Mouse (Mus musculus) liver, adult 2 months (tissue): ENCODE results near the gene Hbb-bt. TPM values are rescaled to one million over a fixed set of nuclear protein-coding genes. Genes with fewer than 3 reads are reported as not detected.
A peak's percentile ranks its signal among the peaks of the same experiment; 100 is the strongest.

Source experiments
- DNase-seq: peaks from one replicate; pipeline ENCODE4 v3.0.0-alpha.2; 2011; ENCODE audit warnings: low read depth, low spot score; ENCODE audit errors: extremely low read depth
- H3K27ac ChIP-seq: fragments of 200-500 bp; replicated peaks from 2 replicates; pipeline ENCODE4 v1.5.1; 2012; ENCODE audit warnings: low read depth, mild to moderate bottlenecking, control low read depth, inconsistent platforms, low read length; ENCODE audit not compliant: insufficient read depth
- H3K27me3 ChIP-seq: fragments of 200-500 bp; 2 replicates; pipeline ENCODE4 v1.6.1; 2012; ENCODE audit warnings: mild to moderate bottlenecking, moderate library complexity, low read length, inconsistent platforms; ENCODE audit not compliant: control insufficient read depth, insufficient read depth
- H3K36me3 ChIP-seq: fragments of 200-500 bp; 2 replicates; pipeline ENCODE4 v1.6.1; 2012; ENCODE audit warnings: low read length, inconsistent platforms; ENCODE audit not compliant: control insufficient read depth, insufficient read depth
- H3K4me1 ChIP-seq: fragments of 200-500 bp; 2 replicates; pipeline ENCODE4 v1.6.1; 2011; ENCODE audit warnings: low read length; ENCODE audit not compliant: control insufficient read depth, insufficient read depth
- H3K4me3 ChIP-seq: fragments of 200-500 bp; 2 replicates; pipeline ENCODE4 v1.5.1; 2011; ENCODE audit warnings: low read depth, mild to moderate bottlenecking, control low read depth, low read length, moderate library complexity; ENCODE audit not compliant: insufficient read depth
- H3K79me2 ChIP-seq: fragments of 200-500 bp; 2 replicates; pipeline ENCODE4 v1.6.1; 2012; ENCODE audit warnings: inconsistent platforms, mild to moderate bottlenecking, low read length, moderate library complexity; ENCODE audit not compliant: control insufficient read depth, insufficient read depth
- H3K9ac ChIP-seq: fragments of 200-500 bp; 2 replicates; pipeline ENCODE4 v1.6.1; 2012; ENCODE audit warnings: low read depth, mild to moderate bottlenecking, control low read depth, inconsistent platforms, low read length
- CTCF ChIP-seq: fragments of 200-500 bp; IDR thresholded peaks from 2 replicates; pipeline ENCODE4 v1.5.1; 2011; ENCODE audit warnings: low read depth, low read length, control low read depth
- POLR2A ChIP-seq: fragments of 200-500 bp; IDR thresholded peaks from 2 replicates; pipeline ENCODE4 v1.6.1; 2011; ENCODE audit warnings: low read length, control low read depth; ENCODE audit not compliant: insufficient read depth; ENCODE audit errors: extremely low read depth
- WGBS: fragments of 180-500 bp; shearing (Covaris S2); methylation state at CpG from one replicate; pipeline ENCODE4 v1.1.7; 2018; 5-methylcytosine and 5-hydroxymethylcytosine counted together
- polyA plus RNA-seq: library from polyadenylated mRNA; depleted of rRNA; stranded (reverse); fragments of >200 nt; gene quantifications from 2 replicates; pipeline ENCODE4 v1.2.3, GENCODE M21; 2012; rRNA removed
- total RNA-seq: library from RNA; depleted of rRNA; stranded (reverse); fragments of >200 nt; gene quantifications from 2 replicates; pipeline ENCODE4 v1.2.3, GENCODE M21; 2014; rRNA removed

Hbb-bt gene
- total RNA-seq (116 and 144 TPM in 2 replicates), polyA plus RNA-seq (56.2 and 75.5 TPM in 2 replicates)

DNA sequence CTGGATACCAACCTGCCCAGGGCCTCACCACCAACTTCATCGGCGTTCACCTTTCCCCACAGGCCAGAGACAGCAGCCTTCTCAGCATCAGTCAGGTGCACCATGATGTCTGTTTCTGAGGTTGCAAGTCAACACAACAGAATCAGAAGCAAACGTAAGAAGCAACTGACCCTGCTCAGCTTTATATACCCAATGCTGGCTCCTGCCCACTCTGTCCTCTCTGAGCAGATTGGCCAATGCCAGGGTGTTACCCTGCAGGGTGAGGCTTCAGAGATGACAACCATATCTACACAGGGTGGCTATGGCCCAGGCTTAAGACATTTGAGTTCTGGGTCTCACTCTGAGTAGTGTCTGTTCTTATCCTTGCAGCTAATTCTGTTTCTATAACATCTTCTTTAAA is at the start of gene Hbb-bt:
Hbb-bt (minus strand) TSS at position 231 of the 400 bp plus-strand sequence.
- no peak within 1 kb of the TSS for H3K9ac ChIP-seq
- H3K79me2 ChIP-seq: no peaks in the 10 kb centered on the region
- no peaks in the 10 kb centered on the region for H3K36me3 ChIP-seq
- DNase-seq: no peak
- H3K4me3 ChIP-seq: no peak within 1 kb of the TSS
- H3K4me1 ChIP-seq: no peaks in the 10 kb centered on the region
- TF ChIP-seq POLR2A: no peak
- TF ChIP-seq CTCF: no peak
- H3K27ac ChIP-seq: no peak within 1 kb of the TSS
- no peaks in the 10 kb centered on the region for H3K27me3 ChIP-seq
- 90% methylated on average over 3 of the region's 3 CpGs for whole genome bisulfite sequencing

DNA sequence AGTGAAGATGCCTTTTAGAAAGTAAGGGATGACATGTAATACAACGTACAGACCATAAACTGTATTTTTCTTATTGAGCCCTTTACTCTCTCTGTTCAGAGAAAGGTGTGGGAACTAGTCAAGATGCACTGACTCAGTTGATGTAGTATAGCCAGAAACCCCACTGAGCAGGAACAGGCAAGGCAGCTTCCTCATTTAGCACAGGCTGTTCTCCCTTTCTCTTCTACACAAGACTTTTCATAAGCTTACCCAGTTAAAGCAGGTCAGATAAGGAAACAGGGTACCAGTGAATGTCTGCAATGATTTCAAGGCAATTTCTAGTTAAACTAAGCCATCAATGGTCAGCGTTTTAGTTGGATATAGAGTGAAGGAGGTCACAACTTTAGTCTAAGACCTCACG is 47.7 kb upstream of the Hbb-bt start:
- no peak for DNase-seq
- Histone ChIP-seq H3K4me3 (no peak overlapping the region), H3K27ac (no peak overlapping the region), H3K79me2 (no peaks in the 10 kb centered on the region), H3K4me1 (no peaks in the 10 kb centered on the region), H3K9ac (no peak overlapping the region), H3K27me3 (no peaks in the 10 kb centered on the region), H3K36me3 (no peaks in the 10 kb centered on the region)
- 67% methylated on average over 3 of the region's 3 CpGs for WGBS
- TF ChIP-seq CTCF: no peak
- no peak for TF ChIP-seq POLR2A

DNA sequence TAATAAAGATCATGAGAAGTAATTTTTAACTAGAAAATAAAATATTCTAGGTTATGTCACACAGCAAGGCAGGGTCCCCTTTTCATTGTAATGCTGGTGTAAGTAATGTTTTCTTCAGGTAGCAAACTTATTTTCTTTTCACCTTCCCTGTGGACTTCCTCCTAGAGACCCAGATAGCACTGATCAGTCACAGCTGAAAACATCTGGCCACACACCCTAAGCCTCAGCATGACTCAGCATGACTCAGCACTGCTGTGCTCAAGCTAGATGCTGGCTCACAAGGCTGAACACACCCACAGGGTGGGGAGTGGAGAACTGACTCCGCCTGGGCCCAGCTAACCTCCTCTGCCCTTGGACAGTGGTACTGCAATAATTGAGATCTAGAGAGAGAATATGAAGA is 47.1 kb upstream of the Hbb-bt start:
- no peaks in the 10 kb centered on the region for H3K79me2 ChIP-seq
- peak; percentile 0 for DNase-seq
- no peaks in the 10 kb centered on the region for H3K27me3 ChIP-seq
- no peak overlapping the region for H3K27ac ChIP-seq
- no peak overlapping the region for H3K9ac ChIP-seq
- WGBS: 45% methylated on average over 1 of the region's 1 CpGs
- no peaks in the 10 kb centered on the region for H3K36me3 ChIP-seq
- TF ChIP-seq CTCF (no peak), POLR2A (no peak)
- no peaks in the 10 kb centered on the region for H3K4me1 ChIP-seq
- H3K4me3 ChIP-seq: no peak overlapping the region

DNA sequence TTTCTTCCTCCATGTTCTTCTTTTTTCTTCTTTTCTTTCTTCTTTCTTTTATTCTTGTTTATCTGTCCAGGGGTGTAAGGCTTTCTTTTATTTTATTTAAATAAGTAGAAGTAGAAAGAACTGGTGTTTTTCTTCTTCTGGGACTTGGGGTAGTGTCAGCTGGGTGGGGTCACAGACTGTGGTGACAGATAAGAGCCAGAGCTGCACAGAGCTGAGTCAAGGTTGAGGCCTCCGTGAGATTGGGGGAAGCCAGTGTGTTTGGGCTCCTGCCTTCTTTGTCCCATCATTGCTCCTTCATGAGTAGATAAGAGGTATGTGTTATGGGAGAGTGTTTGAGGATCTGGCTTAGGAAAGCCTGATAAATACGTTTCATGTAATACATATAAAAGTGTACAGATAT is 45.3 kb upstream of the Hbb-bt start:
- H3K9ac ChIP-seq: no peak overlapping the region
- no peaks in the 10 kb centered on the region for H3K4me1 ChIP-seq
- no peak overlapping the region for H3K27ac ChIP-seq
- no peak for DNase-seq
- 38% methylated on average over 2 of the region's 2 CpGs for WGBS
- H3K4me3 ChIP-seq: no peak overlapping the region
- H3K36me3 ChIP-seq: no peaks in the 10 kb centered on the region
- no peak for TF ChIP-seq CTCF
- TF ChIP-seq POLR2A: no peak
- no peaks in the 10 kb centered on the region for H3K27me3 ChIP-seq
- H3K79me2 ChIP-seq: no peaks in the 10 kb centered on the region

DNA sequence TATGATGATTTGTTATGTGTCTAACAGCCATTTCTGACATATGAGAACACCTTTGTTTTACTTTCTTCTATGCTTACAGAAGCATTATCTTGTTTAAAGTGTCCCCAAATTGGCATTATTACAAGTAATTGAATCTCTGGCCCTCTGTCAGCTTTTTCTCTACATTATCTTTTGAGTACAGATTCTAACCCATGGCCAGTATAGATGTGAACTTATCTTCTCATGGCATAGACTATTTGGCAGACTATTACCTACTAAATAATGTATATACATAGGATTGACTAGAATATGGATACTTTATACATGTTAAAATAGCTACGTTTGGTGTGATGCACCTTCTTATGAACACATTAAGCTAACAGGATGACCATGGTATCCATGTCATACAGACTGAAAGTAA is 40.9 kb upstream of the Hbb-bt start:
- H3K36me3 ChIP-seq: no peaks in the 10 kb centered on the region
- no peak for TF ChIP-seq POLR2A
- no peak for TF ChIP-seq CTCF
- 55% methylated on average over 1 of the region's 1 CpGs for WGBS
- no peak overlapping the region for H3K4me3 ChIP-seq
- H3K4me1 ChIP-seq: no peaks in the 10 kb centered on the region
- H3K27ac ChIP-seq: no peak overlapping the region
- no peaks in the 10 kb centered on the region for H3K79me2 ChIP-seq
- no peak for DNase-seq
- no peak overlapping the region for H3K9ac ChIP-seq
- H3K27me3 ChIP-seq: no peaks in the 10 kb centered on the region

DNA sequence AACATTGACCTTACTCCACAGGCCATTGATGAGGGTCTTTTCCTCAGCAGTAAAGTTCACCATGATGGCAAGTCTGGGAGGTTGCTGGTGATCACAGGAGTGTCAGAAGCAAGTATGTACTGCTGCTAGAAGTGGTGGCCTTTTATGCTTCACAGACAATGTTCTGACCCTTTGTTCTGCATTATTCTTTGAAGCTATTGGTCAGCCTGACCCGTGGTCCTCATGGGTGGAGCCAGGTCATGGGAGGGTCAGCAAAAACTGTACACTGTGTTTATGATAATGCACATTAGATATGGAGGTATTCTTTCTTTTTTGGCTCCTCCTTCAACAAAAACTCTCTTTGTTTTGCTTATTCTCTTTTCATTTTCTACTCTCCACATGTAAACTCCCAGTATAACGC is 39.3 kb upstream of the Hbb-bt start, which contains the start of gene Hbb-y:
Hbb-y (minus strand) TSS at position 127 of the 400 bp plus-strand sequence.
- Histone ChIP-seq H3K36me3 (no peaks in the 10 kb centered on the region), H3K4me1 (no peaks in the 10 kb centered on the region), H3K79me2 (no peaks in the 10 kb centered on the region), H3K27me3 (no peaks in the 10 kb centered on the region), H3K9ac (no peak within 1 kb of the TSS), H3K27ac (no peak within 1 kb of the TSS), H3K4me3 (no peak within 1 kb of the TSS)
- WGBS: 37% methylated on average over 2 of the region's 2 CpGs
- TF ChIP-seq POLR2A: no peak
- no peak for TF ChIP-seq CTCF
- DNase-seq: no peak
